Mouse (Mus musculus): ENCODE measurements around the gene Ldb3.

Ldb3 gene

DNA sequence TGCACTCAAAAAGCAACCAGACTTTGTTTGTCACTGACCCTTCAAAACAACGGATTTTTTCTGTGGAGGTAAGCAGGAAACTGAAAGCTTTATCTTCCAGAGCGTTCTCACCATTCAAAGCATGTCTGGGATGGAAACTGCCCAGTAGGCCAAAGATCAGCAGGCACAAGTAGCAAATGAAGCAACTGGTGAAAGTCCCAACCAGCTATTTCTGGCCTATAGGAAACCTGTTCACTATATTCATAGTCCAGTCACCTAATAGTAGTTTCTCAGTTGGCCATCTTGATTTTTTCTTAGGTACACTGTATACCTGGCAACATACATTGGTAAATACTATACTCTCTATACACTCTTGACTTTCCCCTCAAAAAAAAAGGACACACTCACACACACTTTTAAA is 98.6 kb downstream of the Ldb3 start:
- in situ Hi-C loops (cut with MboI; ENCODE audit: unreplicated experiment in 2 of 2) = no loop called here

DNA sequence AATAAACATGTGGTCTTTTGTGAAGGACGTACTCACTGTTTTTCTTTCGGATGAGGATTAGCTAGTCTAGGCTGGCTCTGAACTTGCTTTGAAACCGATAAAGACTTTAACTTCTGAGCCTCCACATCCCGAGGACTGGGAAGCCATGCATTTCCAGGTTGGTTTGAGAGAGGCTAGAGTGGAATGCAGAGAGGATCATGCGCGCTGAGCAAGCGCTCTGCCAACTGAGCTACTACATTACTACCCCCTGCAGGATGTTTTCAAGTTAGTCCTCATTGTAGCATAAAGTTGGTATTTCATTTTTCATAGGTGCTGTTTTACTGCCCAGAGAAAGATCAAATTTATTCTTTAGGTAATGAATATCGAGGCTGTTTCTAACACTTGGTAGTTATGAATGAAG is 102.3 kb downstream of the Ldb3 start:
- in situ Hi-C loops (cut with MboI; ENCODE audit: unreplicated experiment in 2 of 2) = no loop called here

GRCm38 (mm10) chr14:34483469-34484341 is 104.8 kb downstream of the Ldb3 start:
- in situ Hi-C loops (cut with MboI; ENCODE audit: unreplicated experiment in 2 of 2) = no loop called here
